Mouse (Mus musculus): Measurements from ENCODE around the gene Sh2d6. TPM values are rescaled to one million over a fixed set of nuclear protein-coding genes. Genes with fewer than 3 reads are reported as not detected.

Gene Sh2d6
- total RNA-seq (2021) = 0.49 and 0.52 TPM in 2 replicates
- long read RNA-seq, experiment 1 = 0 reads
- long read RNA-seq, experiment 2 = 0 reads

- no peak for DNase-seq
These were observed at the start of gene Sh2d6 for GRCm38 (mm10) chr6:72521607-72522006. TSS of gene Sh2d6 (minus strand) at chr6:72521707.

DNA sequence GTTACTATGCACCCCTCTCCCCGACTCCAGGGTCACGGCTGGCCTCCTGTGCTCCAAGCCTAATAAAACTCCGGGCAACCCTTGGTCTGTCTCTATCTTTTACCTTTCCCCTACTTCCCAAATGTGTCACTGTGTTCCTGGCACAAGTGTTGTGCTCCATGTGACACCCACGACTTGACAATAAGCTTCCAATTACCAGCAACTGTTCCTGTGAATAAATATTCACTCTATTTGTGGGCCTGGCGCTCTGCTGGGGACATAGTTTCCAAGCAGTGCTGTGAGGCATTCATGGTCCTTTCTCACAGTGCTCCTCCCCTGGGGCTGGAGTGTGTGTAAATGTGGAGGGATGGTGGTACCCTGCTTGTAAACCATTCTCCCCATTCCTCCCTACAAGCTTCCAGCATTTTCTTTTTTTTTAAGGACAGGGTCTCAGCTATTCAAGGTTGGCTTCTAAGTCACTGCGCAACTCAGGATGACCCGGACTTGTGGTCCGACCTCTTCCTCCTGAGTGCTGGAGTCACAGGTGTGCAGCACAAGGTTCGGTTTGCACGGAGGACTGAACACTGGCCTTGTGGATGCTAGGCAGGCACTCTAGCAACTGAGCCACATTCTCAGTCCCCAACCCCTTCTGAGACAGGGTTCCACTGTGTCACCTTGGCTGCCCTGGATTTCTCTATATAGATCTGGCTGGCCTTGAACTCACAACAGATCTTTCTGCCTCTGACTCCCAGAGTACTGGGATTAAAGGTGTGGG, 49.3 kb upstream of the Sh2d6 start:
- no peak for DNase-seq

- DNase-seq = no peak
These were observed 47.2 kb upstream of the Sh2d6 start for GRCm38 (mm10) chr6:72568736-72569135.

- DNase-seq = no peak
These were observed 46.0 kb upstream of the Sh2d6 start for GRCm38 (mm10) chr6:72567508-72567907.

GRCm38 (mm10) chr6:72566044-72566443, 44.5 kb upstream of the Sh2d6 start:
- peak; percentile 90 for DNase-seq

DNA sequence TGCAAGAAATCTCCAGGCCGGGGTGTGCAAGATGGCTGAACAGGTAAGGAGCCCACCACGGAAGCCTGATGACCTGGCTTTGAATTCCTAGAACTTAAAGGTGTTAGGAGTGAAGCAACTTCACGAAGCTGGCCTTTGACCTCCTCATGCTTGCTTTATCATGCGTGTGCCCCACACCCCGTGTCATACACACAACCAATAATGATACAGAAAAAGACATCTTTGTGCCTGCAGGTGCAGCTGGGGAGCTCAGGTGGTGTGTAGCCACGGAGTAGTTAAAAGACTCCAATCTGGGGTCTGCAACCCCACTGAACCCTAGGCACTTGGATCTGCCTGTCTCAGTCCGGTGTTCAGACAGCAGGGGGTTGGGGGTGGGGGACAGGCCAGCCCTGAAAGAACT, 44.0 kb upstream of the Sh2d6 start:
- DNase-seq = no peak

DNA sequence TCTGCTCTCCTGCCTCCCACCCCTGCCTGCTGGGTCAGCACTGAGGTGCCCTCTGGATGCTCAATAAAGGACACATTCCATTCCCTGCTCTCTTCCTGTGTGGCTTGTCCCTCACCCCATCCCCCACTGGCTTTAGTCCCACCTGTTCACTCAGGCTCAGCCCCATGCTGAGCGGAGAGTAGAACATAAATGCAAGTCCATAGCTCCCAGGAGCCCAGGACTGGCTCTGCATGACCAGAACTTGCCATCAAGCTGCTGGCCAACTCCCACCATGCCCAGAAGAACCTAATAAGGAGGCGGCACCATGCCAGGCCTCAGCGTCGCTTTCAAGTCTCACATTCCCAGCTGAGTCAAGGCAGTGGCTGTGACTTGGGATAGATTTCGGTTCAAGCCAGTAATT, 41.4 kb upstream of the Sh2d6 start:
- DNase-seq = peak; percentile 24

GRCm38 (mm10) chr6:72562486-72562885, 41.0 kb upstream of the Sh2d6 start:
- DNase-seq = no peak

DNA sequence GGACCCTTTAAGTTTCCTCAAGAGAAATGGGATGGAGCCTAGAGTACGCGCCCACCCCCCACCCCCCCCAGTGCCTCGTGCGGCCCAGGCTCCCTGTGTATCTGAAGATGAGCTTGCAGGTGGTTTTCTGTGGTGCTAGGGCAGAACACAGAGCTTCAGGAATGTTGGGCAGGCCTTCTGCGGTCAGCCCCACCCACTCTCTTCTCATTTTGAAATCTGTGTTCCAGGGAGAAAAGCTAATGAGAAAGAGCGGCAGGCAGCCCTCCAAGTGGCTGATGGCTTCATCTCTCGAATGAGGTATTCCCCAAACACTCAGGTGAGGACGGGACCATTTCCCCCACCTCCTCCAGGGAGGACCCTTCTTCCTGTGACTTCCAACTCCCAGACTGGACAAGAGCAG, 39.3 kb upstream of the Sh2d6 start:
- DNase-seq = no peak

DNA sequence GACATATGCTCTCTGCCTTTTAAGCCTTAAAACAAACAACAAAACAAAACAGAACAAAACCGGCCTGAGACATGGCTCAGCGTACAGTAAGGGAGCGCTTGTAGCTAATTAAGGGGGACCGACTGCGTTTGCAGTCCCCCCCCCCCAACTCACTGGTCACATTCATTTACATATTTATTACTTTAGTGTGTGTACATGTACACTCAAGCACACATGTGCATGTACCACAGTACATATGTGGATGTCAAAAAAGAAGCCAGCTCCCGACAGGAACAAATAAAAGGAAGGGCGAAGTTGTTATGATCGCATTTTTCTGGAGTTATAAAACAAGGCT, 31.5 kb upstream of the Sh2d6 start:
- DNase-seq = no peak

DNA sequence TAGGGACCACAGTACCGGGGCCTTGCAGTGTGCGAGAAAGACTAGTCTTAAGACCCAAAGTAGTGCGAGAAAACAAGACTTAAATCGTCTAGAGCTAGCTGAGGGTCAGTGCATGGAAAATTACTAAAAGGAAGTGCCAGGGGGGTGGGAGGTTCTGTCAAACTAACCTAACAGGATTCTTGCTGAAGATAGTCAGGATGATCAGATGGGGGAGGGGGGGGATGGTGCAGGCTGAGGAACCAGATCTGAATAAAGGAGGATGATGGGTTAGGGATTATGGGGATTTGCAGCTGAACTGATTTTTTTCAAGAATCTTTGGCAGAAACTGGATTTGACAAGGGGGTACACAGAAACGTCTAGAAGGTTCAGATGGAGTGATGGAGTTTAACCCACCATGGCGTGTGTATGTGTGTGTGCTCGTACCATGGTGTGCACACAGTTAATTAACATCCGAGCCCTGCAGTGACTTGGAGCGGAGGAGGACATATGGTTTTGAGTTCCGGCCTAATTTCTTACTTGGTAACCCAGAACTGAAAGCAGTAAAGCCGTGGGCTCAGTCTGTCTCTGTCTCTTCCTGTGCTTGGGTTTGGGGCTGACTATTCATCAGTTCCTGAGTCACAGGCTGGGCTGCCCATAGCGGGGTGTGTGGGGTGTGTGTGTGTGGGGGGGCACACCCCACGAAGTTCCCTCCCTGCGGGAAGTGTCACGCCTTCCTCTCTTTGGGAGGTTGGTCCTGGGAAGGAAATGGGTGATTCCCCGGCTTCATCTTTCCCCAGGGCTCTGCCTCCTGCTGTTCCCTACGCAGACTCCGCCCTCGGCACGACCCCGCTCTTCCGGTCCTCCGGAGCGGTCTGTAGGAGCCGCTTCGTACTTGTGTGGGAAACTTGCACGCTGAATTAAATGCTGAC, 30.9 kb upstream of the Sh2d6 start:
- DNase-seq = peak; percentile 85

- DNase-seq = no peak
These were observed 29.1 kb upstream of the Sh2d6 start for GRCm38 (mm10) chr6:72550503-72551100.

- DNase-seq = no peak
These were observed 28.5 kb upstream of the Sh2d6 start for GRCm38 (mm10) chr6:72550025-72550424.

- DNase-seq = peak; percentile 29
These were observed 27.6 kb upstream of the Sh2d6 start for GRCm38 (mm10) chr6:72549041-72549580.

GRCm38 (mm10) chr6:72547862-72548261, 26.4 kb upstream of the Sh2d6 start:
- DNase-seq = no peak

DNA sequence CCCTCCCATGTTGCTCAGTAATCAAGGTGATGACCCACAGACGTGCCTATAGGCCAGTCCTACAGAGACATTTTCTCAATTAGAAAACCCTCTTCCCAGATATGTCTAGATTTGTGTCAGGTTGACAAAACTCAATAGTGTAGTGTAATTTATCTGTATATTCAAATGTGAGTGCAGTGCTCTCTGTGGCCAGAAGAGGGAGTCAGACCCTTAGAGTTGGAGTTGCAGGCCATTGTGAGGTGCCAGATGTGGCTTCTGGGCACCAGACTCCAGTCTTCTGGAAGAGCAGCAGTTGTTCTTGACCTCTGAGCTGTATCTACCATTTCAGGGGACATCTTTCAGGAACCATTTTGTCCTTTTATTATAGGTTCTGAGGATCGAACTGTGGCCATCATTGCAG, 25.6 kb upstream of the Sh2d6 start:
- DNase-seq = no peak

DNA sequence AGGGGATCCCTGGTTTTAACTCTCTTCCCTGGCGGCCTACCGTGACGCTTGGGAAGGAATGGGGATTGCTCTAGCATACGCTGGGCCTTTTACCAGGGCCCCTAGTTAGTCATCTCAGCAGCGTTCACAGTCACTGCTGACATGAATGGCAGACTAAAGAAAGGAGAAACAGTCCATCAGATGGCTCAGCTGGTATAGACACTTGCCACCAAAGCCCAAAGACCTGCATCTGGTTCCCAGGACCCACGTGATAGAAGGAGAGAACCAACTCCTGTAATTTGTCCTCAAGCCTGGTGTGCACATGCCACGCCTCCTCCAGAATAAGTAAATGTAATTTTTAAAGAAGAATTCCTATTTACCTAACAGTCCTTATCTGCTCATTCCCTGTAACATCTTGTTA, 23.9 kb upstream of the Sh2d6 start:
- DNase-seq = no peak

- DNase-seq = peak; percentile 83
These were observed 22.9 kb upstream of the Sh2d6 start, which contains the start of gene Capg for GRCm38 (mm10) chr6:72544283-72544987. TSS of gene Capg (plus strand) at chr6:72544391.

DNA sequence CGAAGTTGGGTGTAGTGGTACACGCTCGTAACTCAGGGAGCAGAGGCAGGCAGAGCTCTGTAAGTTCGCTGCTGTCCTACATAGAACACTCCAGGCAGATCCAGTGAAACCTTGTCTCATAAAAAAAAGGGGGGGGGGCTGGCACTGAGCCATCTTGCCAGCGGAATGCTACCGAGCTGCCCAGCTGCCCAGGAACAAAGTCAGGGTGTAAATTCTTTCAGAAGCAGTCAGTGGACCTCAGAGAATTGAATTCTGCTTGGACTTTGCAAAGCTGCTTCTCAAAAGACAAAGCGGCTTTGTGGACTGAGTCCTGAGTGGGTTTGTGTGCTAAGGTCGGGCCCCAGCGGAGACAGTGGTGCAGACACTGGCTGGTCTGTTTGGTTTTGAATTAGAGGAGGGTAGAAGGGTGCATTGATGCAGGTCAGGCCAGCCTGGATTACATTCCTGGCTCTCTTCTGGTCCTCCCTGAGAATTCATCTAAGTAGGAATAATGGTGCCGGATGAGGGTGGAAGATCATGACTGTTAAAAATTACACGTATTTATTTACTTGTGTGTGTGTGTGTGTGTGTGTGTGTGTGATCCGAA, 21.9 kb upstream of the Sh2d6 start:
- DNase-seq = peak; percentile 30

DNA sequence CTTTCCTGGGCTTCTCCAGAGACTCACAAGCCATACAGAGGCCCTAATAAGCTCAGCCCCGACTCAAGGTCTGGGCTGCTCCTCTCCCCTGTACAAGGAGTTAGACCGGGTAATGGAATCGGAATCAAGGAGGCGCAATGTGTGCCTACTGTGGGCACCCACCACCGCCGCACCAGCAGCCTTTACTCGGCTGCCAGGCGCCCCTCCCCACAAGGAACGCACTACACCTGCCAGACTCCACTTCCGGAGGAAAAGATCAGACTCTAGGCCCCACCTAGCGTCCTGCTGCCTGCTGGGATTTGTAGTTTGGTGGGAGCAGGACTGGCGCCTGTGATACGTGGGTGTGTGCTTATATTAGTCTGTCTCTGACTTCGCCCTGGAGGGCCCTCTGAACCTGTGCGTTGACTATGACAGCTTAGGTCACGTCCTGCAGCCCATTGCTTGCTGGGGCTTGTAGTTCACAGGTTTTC, 17.1 kb upstream of the Sh2d6 start:
- DNase-seq = peak; percentile 90

DNA sequence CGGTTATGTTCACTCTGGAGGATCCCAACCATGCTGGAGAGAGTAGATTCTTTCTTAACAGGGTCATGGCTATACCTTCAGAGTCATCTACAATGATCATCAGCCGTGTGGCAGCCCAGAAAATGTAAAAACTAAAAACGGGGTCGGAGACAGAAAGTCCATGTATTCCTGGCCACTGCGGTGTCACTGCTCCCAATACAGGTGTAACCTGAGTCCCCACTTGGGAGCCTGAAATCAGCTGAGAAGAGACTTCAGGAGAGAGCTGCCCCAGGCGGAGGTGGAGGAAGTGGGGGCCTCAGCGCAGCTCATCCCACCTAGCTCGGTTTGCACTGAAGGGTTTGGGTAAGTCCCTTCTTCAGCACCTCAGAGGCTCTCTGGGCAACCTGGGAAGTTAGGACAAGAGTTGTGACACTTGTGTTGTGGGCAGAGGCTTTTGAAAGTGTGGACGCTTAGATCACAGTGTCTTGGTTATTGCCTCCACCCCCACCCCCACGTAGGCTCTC, 16.5 kb upstream of the Sh2d6 start:
- DNase-seq = no peak
